Mouse (Mus musculus) gastrocnemius, postnatal 14 days (tissue): Measurements from ENCODE around the gene Prpf31. TPM values are rescaled to one million over a fixed set of nuclear protein-coding genes. Genes with fewer than 3 reads are reported as not detected.

ENCODE experiments used
- DNase-seq: peaks from one replicate; pipeline ENCODE4 v3.0.0; 2021; ENCODE audit warnings: mixed read lengths
- intact Hi-C: fragments of 180-260 bp; cut with DNase I; formaldehyde crosslinking; loops from one replicate; pipeline ENCODE4 v1.15.1; 2025; ENCODE audit warnings: low total_unique reads
- total RNA-seq, 2 experiments: library from RNA; stranded (reverse); gene quantifications; 2 replicates each; pipeline ENCODE4 v1.2.3; 2021

Prpf31 gene
- total RNA-seq, 2 experiments from 2014 or later: 24.7 to 27.4 TPM

DNA sequence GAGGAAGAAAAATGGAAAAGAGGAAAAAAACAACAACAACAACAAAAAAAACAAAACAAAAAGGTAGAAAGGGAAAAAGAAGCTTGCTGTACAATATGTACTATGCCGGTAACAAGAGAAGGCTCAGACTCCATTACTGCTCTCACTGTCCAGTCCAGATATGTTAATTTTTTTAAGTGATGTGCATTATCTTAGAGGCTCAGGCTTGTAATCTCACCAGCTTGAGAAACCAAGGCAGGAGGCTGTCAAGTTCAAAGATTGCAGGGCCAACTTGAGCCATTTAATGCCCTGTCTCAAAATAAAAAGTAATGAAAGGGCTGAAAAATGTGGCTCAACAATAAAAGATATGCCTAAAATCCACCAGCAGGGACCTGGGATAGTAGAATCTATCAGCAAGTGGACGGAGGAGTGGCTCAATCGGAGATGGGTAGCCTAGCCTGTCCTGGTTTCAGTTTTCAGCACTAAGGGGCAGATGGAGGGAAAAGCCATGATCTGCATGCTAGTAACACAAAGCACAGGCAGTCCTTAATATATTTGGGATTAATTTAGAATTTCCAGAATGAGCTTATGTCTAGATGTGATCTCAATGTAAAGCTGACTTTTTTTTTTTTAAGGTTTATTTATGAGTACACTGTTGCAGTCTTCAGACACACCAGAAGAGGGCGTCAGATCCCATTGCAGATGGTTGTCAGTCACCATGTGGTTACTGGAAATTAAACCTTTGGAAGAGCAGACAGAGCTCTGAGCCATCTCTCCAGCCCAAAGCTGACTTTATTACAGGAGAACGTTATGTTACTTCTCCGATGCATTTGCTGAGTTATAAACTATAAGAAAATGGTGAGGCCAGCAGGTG, 13.2 kb upstream of the Prpf31 start:
- intact Hi-C loops: no loop called here
- no peak for DNase-seq

- peak; percentile 88 for DNase-seq
- intact Hi-C loops: no loop called here
These were observed 12.4 kb upstream of the Prpf31 start, which contains the start of gene Ndufa3 for GRCm38 (mm10) chr7:3617242-3617995. Ndufa3 (plus strand) TSS chr7:3617373.

DNA sequence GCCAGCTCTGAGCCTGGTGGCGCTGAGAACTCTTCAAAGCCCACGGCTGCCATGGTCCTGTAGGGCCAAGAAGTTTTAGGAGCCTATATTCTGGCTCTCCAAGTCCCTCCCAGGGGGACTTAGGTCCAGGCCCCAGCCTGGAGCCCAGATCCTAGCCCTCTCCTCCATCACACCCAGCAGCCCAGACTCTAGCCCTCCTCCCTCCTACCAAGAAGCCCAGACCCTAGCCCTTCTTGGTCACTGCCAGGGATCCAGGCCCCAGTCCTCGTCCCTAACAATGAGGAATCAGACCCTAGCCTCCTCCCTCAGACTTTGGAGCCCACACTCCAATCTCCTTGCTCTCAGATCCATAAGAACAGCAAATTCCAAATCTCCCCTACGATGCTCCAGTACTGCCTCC, 755 bp upstream of the Prpf31 start:
- intact Hi-C loops: loop anchor here (10.0 kb wide), 1 partner anchor 1446 kb away; no protein-coding TSS in a partner anchor

GRCm38 (mm10) chr7:3630478-3630815, 662 bp downstream of the Prpf31 start:
- intact Hi-C loops: no loop called here
- DNase-seq: no peak

More for the DNA sequence above, 755 bp upstream of the Prpf31 start:
- no peak for DNase-seq

DNA sequence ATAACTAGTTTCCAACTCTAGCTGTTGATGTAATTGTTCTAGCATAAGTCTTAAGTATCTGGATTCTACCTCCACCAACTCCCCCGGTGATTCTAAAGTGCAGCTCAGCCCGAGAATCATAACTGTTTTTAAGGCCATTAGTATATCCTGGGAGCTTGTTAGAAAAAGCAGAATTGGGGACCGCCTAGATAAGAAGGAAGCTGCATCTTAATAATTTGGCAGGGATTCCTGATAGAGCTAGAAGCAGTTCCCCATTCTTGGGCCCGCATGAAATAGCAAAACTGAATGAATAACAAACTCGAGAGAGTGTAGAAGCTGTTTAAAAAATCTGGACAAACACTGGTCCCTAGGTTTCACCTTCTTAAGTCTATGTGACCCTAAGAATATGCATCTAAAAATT, 13.6 kb downstream of the Prpf31 start:
- DNase-seq: no peak
- intact Hi-C loops: no loop called here

DNA sequence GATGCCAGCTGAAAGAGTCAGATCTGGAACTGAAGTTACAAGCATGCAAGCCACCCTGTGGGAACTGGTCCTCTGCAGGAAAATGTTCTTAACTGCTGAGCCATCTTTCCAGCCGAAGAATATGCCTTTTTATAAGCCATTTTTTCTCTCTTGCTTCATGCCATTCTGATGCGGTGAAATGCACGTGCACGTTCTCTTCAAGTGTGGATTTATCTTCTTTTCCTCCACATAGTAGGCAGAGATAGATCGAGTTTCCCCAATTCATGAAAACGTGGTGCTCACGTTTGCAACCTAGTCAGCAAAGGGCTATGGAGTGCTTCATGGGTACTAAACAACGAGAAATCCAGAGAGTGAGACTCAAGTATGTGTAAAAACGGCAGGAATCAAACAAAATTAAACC, 14.1 kb downstream of the Prpf31 start:
- intact Hi-C loops: no loop called here
- DNase-seq: no peak

DNA sequence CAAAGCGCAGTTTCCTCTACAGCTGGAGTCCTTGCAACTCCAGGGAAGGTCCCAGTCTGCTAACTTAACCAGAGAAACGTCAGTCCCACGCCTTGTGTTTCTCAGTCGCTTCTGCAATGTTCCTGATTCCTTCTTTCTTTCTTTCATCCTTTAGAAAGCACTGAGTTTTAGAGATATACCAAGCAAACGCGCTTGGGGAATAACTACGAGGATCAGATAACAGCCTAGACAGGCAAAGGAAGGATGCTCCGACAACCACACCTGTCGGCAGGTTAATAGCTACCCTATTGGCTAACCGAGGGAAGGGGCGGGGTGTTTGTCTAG, 14.5 kb downstream of the Prpf31 start:
- DNase-seq: peak; percentile 81
- intact Hi-C loops: no loop called here

DNA sequence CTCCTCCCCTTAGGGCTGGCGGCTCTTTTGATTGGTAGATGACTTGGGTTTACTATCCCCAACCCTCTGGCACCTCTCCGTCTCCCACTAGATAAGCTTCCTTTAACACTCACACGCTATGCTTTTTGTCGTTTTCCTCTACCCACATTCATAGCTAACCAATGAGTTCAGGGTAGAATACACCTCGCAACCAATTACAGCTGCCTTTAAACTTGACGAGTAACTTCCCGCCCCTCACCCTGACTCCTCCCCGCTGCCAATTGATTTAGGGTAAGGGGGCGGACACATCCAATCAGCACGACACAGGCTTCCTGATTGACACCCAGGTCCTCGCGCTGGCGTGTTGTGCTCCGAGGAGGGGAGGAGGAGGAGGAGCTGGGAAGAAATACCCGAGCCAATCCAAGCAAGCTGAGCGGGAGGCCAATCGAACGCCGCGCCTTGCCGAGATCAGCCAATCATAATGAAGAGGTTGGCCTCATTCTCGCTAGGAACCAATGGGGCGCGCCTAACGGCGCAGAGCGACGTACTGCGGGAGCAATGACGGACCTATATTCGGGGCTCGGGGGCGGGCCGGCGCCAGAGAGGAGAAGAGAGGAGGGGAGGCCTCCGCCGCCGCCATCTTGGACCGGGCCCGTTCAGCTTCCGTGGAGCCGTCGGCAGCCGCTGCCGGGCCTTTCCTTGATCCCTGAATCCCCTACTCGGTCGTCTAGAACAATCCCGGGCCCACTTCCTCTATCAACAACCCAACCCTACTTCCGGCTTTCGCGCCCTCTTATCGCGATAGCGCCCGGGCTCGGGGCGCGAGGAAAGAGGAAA, 15.1 kb downstream of the Prpf31 start, which contains the start of gene Cnot3:
Gene Cnot3 (plus strand): TSS at position 597 of the 816 bp plus-strand sequence.
- intact Hi-C loops: no loop called here
- DNase-seq: peak; percentile 97

GRCm38 (mm10) chr7:3645488-3646025, 15.8 kb downstream of the Prpf31 start:
- no peak for DNase-seq
- intact Hi-C loops: no loop called here

GRCm38 (mm10) chr7:3646188-3646587, 16.4 kb downstream of the Prpf31 start:
- DNase-seq: no peak
- intact Hi-C loops: no loop called here

DNA sequence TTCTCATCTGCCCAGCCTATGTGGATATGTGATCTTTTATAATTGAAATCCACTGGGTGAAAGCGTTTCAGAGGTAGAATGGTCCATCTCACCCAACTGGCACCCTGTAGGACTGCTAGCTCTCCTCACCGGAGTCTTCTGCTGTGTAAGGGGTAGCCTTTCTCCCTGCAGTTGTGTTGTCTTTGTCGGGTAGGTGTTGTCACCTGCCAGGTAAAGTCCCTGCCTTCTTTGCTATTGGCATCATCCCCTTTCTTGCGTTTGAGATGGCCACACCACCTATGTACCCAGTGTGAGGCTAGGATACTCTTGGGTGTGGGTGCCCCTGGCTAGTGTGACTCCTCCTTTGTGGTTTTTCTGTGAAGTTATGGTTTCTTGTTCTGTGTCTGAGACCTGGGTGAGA, 16.9 kb downstream of the Prpf31 start:
- no peak for DNase-seq
- intact Hi-C loops: no loop called here

DNA sequence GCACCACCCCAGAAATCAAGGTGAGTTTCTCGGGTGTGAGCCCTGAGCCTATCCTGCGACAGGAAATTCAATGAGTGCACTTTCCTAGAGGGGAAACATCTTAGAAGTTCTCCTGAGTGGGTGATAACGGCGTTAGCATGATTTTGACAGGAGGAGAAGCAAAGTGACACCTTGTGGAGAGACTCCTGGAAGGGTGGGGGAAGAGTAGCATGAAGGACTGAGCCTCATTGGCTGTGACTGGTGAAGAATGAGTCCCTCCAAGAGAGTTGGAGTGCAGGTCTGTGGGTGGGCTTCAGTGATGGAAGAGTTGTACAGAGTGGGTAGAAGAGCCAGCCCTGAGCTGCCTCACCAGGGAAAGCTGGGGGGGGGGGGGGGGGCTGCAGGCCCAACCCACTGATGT, 27.2 kb downstream of the Prpf31 start:
- intact Hi-C loops: no loop called here
- DNase-seq: no peak

GRCm38 (mm10) chr7:3658578-3658977, 28.8 kb downstream of the Prpf31 start:
- no peak for DNase-seq
- intact Hi-C loops: no loop called here

DNA sequence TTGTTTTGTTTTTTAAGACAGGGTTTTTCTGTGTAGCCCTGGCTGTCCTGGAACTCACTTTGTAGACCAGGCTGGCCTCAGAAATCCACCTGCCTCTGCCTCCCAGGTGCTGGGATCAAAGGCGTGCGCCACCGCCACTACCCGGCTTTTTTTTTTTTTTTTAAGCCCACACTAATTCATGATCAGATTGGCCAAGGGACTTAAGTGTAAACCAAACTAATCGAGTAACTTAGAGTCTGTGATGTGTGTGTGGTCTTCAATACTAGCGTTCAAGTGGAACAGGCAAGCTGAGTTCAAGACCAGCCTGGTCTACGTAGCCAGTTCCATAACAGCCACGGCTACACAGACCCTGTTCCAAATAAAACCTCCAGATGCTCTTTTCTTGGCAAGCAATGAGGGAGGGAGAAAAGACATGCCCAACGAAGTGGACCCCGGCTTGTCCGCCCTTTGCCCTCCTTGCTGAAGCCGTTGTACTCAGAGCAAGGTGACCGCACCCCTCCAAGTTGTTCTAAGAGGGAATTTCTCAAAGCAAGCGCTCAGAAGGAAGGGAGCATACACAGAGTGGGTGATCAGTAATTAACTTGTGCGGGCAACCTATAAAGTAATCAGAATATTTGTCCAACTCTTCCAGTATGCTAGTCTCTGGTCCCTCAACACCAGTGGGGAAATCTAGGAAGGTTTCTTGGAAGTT, 34.9 kb downstream of the Prpf31 start:
- DNase-seq: no peak
- intact Hi-C loops: no loop called here

GRCm38 (mm10) chr7:3665215-3666114, 35.7 kb downstream of the Prpf31 start, which contains the start of gene Leng1:
Leng1 (minus strand) TSS chr7:3665840.
- peak; percentile 97 for DNase-seq
- intact Hi-C loops: no loop called here

DNA sequence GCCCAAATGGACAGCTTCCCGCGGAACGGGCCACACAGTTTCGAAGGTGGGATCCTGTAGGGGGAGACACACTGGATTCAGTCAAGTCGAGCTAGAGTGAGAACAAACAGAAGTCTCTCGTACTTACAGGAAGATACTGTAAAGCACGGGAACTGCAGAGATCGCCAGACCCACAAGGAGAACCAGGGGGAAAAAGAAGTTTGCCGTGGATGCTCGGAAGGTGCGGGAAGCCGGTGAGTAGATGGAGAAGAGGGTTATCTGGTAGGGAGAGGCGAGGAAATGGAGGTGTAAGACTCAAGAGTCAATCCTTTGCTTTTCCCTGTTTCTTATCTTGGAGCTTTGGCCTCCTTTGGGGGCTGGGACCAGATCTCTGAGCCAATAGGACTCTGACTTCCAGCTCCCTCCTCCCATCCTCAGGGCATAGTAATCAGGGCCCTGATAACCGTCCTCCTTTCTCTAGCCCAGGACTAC, 37.2 kb downstream of the Prpf31 start:
- intact Hi-C loops: no loop called here
- no peak for DNase-seq

- intact Hi-C loops: no loop called here
- DNase-seq: peak; percentile 83
These were observed 44.9 kb downstream of the Prpf31 start for GRCm38 (mm10) chr7:3674507-3675227.

DNA sequence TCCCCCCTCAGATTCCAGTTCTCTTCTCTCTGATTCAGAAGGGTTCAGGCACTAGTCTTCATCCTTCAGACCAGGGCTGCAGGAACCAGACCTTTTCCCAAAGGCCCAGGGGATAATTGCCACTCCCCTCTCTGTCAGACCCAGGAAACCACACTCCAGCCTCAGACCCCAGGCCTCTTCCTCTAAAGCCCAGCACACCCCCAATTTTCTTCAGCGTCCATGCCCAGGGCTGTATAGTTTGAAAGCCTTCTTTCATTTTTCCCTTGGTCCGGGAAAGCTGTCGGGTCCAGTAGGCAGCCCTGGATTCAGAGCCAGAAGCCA, 45.4 kb downstream of the Prpf31 start:
- no peak for DNase-seq
- intact Hi-C loops: no loop called here
